Mouse (Mus musculus): ENCODE data around the gene Hist1h4h.
"Not testable (repeated sequence)": the region's sequence is repeated elsewhere in the genome, so short reads cannot be mapped to it uniquely, and the experiment has no call there.

The Hist1h4h gene

DNA sequence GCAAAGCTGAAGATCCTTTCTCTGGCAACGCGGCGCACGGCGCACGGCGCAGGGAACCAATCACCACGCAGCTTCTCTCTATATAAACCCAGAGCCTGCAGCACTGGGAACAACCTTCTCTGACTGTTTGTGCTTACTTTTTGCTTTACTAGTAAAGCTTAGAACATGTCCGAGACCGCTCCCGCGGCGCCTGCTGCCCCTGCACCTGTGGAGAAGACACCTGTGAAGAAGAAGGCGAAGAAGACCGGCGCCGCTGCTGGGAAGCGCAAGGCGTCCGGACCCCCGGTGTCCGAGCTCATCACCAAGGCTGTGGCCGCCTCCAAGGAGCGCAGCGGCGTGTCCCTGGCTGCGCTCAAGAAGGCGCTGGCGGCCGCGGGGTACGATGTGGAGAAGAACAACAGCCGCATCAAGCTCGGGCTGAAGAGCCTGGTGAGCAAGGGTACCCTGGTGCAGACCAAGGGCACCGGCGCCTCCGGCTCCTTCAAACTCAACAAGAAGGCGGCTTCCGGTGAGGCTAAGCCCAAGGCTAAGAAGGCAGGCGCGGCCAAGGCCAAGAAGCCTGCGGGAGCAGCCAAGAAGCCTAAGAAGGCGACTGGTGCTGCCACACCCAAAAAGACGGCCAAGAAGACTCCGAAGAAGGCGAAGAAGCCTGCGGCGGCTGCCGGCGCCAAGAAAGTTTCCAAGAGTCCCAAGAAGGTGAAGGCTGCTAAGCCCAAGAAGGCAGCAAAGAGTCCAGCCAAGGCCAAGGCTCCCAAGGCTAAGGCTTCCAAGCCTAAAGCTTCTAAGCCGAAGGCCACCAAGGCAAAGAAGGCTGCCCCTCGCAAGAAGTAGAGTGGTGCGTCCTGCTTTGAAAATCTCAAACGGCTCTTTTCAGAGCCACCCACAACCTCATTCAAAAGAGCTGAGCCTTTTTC lies 24.3 kb downstream of the Hist1h4h start:
- peak; percentile 80 for DNase-seq (ENCODE audit: low spot score)

DNA sequence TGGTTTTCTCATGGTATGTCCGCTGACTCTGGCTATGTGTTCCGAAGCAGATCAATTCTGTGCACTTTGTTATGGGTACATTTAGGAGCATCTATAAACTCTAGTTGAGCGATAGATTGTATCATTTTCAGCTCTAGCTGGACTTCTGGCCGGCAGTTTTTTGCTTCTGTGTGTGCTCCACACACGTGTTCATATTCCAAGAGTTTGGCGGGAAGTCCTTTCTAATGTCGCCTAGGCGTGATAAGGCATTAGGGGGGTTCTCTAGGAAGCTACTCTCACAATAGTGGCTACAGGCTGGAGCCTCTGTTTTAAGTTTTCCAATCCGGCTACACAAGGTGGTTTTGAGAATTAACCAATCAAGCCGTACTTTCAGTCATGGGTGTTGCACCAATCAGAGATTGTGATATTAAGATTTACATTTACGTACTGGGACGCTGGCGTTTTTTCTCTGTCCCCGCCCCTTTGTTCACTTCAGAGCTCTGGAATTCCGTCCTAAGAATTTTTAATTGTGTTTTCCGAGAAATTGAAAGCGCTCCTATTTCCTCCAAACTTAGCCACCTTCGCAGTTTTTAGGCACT lies 25.1 kb downstream of the Hist1h4h start:
- peak; percentile 92 for DNase-seq (ENCODE audit: low spot score)

GRCm38 (mm10) chr13:23556906-23557305 lies 26.1 kb downstream of the Hist1h4h start:
- no peak for DNase-seq (ENCODE audit: low spot score)

DNA sequence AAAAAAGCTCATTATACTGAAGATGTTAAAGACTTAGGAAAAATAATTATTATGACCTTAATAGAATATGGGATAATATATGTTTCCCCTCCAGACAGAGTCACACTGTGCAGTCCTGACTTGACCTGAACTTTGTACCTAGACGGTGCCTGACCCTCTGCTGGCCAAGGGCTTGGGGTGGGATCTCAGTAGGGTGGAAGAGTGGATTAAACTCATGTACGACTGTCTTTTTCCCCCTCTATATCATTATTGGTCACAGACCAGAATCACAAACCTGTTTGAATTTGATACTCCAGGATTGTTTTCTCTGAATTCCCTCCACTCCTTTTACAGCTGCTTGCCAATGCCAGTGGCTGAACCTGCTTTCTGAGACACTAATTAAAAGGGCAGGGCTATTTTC lies 29.8 kb downstream of the Hist1h4h start:
- DNase-seq (ENCODE audit: low spot score): not testable (repeated sequence)

GRCm38 (mm10) chr13:23561531-23561882 lies 30.7 kb downstream of the Hist1h4h start:
- DNase-seq (ENCODE audit: low spot score): not testable (repeated sequence)

- peak; percentile 96 for DNase-seq (ENCODE audit: low spot score)
Measured at GRCm38 (mm10) chr13:23561883-23562659, 31.2 kb downstream of the Hist1h4h start, which contains the start of gene Hist1h3e. Hist1h3e (minus strand) TSS chr13:23562369.

DNA sequence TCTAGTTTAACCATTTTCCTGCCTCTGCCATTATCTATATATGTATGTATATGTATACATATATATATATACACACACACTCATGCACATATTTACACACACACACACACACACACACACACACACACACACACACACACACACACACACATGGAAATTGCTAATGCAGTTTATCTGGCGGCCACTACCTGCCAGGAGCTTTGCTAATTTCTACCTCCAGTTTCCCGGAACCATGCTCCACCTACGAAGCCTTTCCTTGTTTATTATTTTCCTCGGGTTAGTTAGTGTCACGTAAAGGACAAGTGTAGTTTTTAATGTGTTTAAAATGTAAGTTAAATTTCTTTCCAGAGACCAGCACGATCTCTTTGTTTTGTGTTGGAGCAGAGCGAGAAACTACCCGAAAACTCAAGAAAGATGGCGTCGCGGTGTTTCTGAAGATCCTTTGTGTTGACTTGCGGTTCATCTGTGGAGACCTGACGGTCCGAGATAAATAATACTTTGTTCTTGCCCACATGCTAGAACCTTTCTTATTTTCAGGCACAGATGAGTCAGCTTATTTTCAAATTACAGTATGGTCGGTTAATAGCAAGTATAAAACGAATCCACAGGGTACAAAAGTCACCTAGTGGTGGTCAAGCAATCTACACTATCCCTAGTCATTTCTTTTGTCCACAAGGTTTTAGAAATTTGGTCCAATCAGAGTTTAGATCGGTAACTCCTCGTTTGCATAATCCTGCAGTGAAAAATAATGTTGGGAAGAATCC lies 32.0 kb downstream of the Hist1h4h start:
- DNase-seq (ENCODE audit: low spot score): peak; percentile 86

DNA sequence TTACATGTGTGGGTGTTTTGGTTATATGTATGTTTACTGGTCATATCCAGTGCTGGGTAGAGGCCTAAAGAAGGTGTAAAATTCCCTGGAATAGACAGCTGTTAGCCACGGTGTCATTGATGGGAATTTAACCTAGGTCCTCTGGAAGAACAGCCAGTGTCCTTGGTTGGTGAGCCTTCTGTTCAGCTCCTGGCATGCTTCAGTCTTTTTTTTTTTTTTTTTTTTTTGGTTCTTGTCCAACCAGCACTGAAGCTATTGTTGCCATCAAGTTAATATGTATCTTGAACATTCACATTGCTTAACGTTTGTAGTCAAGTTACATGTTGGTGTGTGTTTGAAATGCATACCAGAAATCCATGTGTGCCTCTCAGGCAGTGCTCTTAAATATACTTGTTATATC lies 33.6 kb downstream of the Hist1h4h start:
- DNase-seq (ENCODE audit: low spot score): no peak

DNA sequence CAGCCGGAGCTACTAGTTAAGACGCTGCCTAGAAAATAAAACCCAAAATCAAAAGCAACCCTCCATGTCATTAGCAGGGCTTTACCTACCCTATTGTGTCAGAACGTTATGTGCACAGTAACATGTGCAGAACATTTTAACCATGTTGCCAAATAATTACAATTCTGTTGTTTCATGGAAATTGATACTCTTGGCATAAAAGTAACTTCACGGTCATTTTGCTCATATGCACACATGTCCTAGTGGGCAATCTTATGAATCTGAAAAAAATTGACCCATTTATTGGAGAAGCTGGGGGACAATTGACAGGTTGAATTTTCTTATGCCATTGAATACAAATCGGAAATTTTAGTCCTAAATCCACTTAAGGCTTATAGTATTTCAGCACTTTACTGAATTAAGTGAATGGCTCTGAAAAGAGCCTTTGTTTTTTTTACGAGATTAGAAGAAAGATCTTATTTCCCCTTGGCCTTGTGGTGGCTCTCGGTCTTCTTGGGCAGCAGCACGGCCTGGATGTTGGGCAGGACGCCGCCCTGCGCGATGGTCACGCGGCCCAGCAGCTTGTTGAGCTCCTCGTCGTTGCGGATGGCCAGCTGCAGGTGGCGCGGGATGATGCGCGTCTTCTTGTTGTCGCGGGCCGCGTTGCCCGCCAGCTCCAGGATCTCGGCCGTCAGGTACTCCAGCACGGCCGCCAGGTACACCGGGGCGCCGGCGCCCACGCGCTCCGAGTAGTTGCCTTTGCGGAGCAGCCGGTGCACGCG lies 39.6 kb downstream of the Hist1h4h start:
- peak; percentile 33 for DNase-seq (ENCODE audit: low spot score)

DNA sequence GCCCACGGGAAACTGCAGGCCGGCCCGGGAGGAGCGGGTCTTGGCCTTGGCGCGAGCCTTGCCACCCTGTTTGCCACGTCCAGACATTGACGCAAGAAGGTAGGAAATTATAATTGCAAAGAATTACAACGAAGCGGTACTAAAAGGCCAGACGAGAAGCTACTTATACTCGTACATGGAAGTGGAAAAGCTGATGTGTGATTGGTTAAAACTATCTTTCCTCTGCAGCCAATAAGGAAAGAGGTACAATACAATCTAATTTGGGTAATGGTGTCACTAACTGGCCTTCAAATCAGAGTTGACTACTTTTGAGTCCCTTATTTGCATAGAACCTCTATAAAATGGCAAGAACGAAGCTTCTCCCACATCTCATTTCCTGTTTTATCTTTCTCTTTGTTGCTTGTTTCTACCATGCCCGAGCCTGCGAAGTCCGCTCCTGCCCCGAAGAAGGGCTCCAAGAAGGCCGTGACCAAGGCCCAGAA lies 40.2 kb downstream of the Hist1h4h start, which contains the start of the genes Hist1h2ae and Hist1h2bg:
Gene Hist1h2ae, minus strand, starts transcription at position 199 of the 482 bp plus-strand sequence.
Gene Hist1h2bg, plus strand, starts transcription at position 375 of the 482 bp plus-strand sequence.
- peak; percentile 94 for DNase-seq (ENCODE audit: low spot score)

DNA sequence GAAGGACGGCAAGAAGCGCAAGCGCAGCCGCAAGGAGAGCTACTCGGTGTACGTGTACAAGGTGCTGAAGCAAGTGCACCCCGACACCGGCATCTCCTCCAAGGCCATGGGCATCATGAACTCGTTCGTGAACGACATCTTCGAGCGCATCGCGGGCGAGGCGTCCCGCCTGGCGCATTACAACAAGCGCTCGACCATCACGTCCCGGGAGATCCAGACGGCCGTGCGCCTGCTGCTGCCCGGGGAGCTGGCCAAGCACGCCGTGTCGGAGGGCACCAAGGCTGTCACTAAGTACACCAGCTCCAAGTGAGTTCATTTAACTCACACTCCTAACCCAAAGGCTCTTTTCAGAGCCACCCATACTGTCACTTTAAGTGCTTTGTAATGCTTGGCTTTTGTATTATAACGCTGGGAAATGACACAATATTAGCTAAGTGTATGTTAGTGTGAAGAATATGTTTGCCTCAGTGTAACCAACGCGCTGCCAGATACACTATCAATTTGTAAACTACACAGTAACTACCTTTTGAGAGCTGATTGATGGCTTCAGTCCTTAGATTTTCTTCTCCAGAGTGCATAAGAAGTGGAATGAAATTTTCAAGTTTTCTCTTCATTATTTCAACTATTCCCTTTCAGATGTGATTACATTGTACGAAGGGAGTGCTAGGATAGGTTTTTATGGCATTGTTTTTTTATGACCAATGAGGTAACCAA lies 40.8 kb downstream of the Hist1h4h start:
- peak; percentile 32 for DNase-seq (ENCODE audit: low spot score)

- peak; percentile 18 for DNase-seq (ENCODE audit: low spot score)
Measured at GRCm38 (mm10) chr13:23572218-23573033, 41.6 kb downstream of the Hist1h4h start.

DNA sequence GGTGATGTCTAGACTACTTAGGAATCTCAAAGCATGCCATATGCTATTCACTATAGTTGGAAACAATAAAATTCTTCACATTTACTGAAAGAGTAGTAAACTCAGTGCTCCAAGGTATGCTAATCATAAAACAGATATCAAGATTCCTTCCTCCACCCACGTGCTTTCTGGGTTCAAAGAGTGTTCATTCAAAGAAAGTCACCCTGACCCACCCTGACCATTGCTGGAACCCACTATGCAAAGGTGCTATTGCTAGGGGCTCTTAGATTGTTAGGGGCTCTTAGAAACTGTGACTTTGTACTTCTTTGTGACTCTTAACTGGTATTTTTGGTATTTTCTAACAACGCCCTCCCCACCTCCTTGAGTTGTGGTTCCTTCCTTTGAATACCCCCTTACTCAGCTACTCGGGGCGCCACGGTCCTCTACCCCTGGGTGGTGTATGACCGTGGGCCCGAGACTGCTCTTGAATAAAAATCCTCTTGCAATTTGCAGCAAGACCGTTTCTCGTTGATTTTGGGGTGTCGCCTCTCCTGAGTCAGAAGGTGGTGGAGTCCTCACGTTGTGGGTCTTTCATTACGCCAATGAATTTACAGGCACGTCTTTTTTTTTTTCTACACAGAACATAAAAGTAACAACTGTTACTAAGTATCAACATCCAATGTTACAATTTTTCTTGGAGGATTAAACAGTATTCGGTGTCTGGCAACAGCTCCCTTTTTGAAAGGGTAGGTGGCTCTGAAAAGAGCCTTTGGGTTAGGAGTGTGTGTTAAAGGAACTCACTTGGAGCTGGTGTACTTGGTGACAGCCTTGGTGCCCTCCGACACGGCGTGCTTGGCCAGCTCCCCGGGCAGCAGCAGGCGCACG lies 42.4 kb downstream of the Hist1h4h start:
- DNase-seq (ENCODE audit: low spot score): not testable (repeated sequence)

DNA sequence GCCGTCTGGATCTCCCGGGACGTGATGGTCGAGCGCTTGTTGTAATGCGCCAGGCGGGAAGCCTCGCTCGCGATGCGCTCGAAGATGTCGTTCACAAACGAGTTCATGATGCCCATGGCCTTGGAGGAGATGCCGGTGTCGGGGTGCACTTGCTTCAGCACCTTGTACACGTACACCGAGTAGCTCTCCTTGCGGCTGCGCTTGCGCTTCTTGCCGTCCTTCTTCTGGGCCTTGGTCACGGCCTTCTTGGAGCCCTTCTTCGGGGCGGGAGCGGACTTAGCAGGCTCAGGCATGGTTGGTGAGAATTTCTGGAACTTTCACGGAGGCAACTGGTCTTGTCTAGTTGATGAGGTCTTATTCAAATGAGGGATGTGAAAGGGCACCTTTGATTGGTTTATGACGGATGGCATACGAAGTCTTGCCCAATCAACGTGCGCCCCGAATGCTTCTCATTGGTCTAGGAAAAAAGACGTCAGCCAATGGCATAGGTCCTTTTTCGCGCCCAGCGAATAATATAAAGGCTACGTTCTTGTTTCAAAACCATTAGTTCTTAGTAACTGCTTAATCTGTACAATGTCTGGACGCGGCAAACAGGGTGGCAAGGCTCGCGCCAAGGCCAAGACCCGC lies 43.2 kb downstream of the Hist1h4h start, which contains the start of the genes Hist1h2bf and Hist1h2ad:
Gene Hist1h2bf, minus strand, starts transcription at position 299 of the 627 bp plus-strand sequence.
Gene Hist1h2ad, plus strand, starts transcription at position 484 of the 627 bp plus-strand sequence.
- DNase-seq (ENCODE audit: low spot score): not testable (repeated sequence)

DNA sequence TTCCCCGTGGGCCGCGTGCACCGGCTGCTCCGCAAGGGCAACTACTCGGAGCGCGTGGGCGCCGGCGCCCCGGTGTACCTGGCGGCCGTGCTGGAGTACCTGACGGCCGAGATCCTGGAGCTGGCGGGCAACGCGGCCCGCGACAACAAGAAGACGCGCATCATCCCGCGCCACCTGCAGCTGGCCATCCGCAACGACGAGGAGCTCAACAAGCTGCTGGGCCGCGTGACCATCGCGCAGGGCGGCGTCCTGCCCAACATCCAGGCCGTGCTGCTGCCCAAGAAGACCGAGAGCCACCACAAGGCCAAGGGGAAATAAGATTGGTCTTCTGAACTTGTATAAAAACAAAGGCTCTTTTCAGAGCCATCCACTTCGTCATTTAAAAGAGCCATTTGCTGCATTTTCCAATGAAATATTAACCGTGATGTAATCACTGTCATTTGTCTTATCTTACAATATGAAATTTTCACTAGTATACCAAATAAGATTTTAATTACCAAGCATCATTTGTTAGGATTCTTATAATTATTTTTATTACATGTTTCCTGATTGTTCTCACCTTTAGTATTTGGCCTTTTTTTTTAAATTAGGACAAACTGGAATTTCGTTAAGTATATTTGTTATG lies 43.8 kb downstream of the Hist1h4h start:
- DNase-seq (ENCODE audit: low spot score): not testable (repeated sequence)

- DNase-seq (ENCODE audit: low spot score): no peak
Measured at GRCm38 (mm10) chr13:23575271-23575851, 44.5 kb downstream of the Hist1h4h start, which contains the start of gene Hist1h3d. Hist1h3d (plus strand) TSS chr13:23575763.
